Mouse (Mus musculus) G1E-ER4 (cell line): Measurements from ENCODE around the gene Asic5. TPM values are rescaled to one million over a fixed set of nuclear protein-coding genes. Genes with fewer than 3 reads are reported as not detected.

ENCODE experiments used
- GATA1 ChIP-seq: IDR thresholded peaks from one replicate; pipeline ENCODE4 v1.8.0; 2012; ENCODE audit warnings: low read length, inconsistent platforms
- polyA plus RNA-seq: library from polyadenylated mRNA; stranded (reverse); fragments of >175 nt; gene quantifications from 2 replicates; pipeline ENCODE4 v1.2.3, GENCODE M21; 2012

Gene Asic5
- polyA plus RNA-seq, 1 experiment: not detected

- no peak for TF ChIP-seq GATA1
Measured at GRCm38 (mm10) chr3:81986103-81986502, 4.0 kb downstream of the Asic5 start.

- TF ChIP-seq GATA1: no peak
Measured at GRCm38 (mm10) chr3:81987628-81988027, 5.5 kb downstream of the Asic5 start.

- TF ChIP-seq GATA1: no peak
Measured at GRCm38 (mm10) chr3:81989692-81990141, 7.6 kb downstream of the Asic5 start.

GRCm38 (mm10) chr3:81990531-81990930, 8.4 kb downstream of the Asic5 start:
- TF ChIP-seq GATA1: no peak

GRCm38 (mm10) chr3:81995371-81995770, 13.3 kb downstream of the Asic5 start:
- TF ChIP-seq GATA1: no peak

- no peak for TF ChIP-seq GATA1
Measured at GRCm38 (mm10) chr3:81995988-81996387, 13.9 kb downstream of the Asic5 start.

GRCm38 (mm10) chr3:82007002-82007401, 24.9 kb downstream of the Asic5 start:
- TF ChIP-seq GATA1: no peak

GRCm38 (mm10) chr3:82014148-82014703, 32.1 kb downstream of the Asic5 start:
- TF ChIP-seq GATA1: no peak

- TF ChIP-seq GATA1: no peak
Measured at GRCm38 (mm10) chr3:82022421-82022920, 40.4 kb downstream of the Asic5 start.

- no peak for TF ChIP-seq GATA1
Measured at GRCm38 (mm10) chr3:82023065-82023464, 41.0 kb downstream of the Asic5 start.

GRCm38 (mm10) chr3:82027286-82027685, 45.2 kb downstream of the Asic5 start:
- TF ChIP-seq GATA1: no peak

- no peak for TF ChIP-seq GATA1
Measured at GRCm38 (mm10) chr3:82029229-82029628, 47.1 kb downstream of the Asic5 start.

GRCm38 (mm10) chr3:82030008-82030748, 48.1 kb downstream of the Asic5 start:
- TF ChIP-seq GATA1: no peak

- TF ChIP-seq GATA1: no peak
Measured at GRCm38 (mm10) chr3:82036262-82037044, 54.4 kb downstream of the Asic5 start.

GRCm38 (mm10) chr3:82043676-82044075, 61.6 kb downstream of the Asic5 start:
- no peak for TF ChIP-seq GATA1

GRCm38 (mm10) chr3:82044902-82045301, 62.8 kb downstream of the Asic5 start:
- no peak for TF ChIP-seq GATA1
